Mouse (Mus musculus) cortical plate, adult 2 months (tissue): ENCODE results near the gene Mst1.

Source experiments
- CTCF ChIP-seq: fragments of 200-500 bp; IDR thresholded peaks from 2 replicates; pipeline ENCODE4 v1.5.1; 2011; ENCODE audit warnings: mild to moderate bottlenecking, control low read depth, low read length; ENCODE audit not compliant: insufficient read depth; ENCODE audit errors: extremely low read depth
- POLR2A ChIP-seq: fragments of 200-500 bp; IDR thresholded peaks from 2 replicates; pipeline ENCODE4 v1.6.1; 2011; ENCODE audit warnings: mild to moderate bottlenecking, low read length, control low read depth; ENCODE audit not compliant: insufficient read depth; ENCODE audit errors: extremely low read depth

- TF ChIP-seq CTCF (no peak), POLR2A (no peak)
Measured at GRCm38 (mm10) chr9:108058291-108058690, 21.9 kb upstream of the Mst1 start.
